Mouse (Mus musculus) splenic B cell, adult 2 months (primary cell): Measurements from ENCODE around the gene Lrp6.

ENCODE experiments used
- DNase-seq: peaks from one replicate; pipeline ENCODE4 v3.0.0-alpha.2; 2011; ENCODE audit warnings: low read depth, low spot score
- H3K27me3 ChIP-seq: 2 replicates; pipeline ENCODE4 v1.6.1; 2012; ENCODE audit warnings: mild to moderate bottlenecking, low read length, moderate library complexity, mixed read lengths; ENCODE audit not compliant: control insufficient read depth, poor library complexity, insufficient read depth, severe bottlenecking
- H3K36me3 ChIP-seq: 2 replicates; pipeline ENCODE4 v1.6.1; 2012; ENCODE audit warnings: mild to moderate bottlenecking, low read length, moderate library complexity, mixed read lengths; ENCODE audit not compliant: control insufficient read depth, poor library complexity, insufficient read depth, severe bottlenecking

Lrp6 gene

DNA sequence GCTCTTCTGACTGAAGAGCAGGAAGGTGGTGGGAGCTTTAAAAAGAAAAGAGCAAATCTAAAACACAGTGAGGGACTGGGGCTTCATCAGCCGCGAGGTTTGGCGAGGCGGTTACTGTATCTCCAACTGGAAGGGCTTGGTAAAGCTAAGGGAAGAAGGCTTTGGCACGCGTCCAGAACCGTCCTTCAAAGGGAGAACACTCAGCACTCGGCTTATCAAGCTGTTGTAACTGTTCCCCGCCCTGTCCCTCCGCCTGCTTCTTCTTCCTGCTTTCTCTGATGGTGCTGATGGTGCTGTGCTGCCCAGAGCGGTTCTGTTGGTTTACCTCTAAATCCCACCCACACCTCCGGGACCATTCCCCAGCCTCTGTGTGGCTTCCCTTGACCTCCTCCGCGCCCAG lies 95.9 kb downstream of the Lrp6 start:
- no peak for DNase-seq
- Histone ChIP-seq H3K36me3 (peaks cover 5% of the 10 kb centered on the region), H3K27me3 (no peaks in the 10 kb centered on the region)

DNA sequence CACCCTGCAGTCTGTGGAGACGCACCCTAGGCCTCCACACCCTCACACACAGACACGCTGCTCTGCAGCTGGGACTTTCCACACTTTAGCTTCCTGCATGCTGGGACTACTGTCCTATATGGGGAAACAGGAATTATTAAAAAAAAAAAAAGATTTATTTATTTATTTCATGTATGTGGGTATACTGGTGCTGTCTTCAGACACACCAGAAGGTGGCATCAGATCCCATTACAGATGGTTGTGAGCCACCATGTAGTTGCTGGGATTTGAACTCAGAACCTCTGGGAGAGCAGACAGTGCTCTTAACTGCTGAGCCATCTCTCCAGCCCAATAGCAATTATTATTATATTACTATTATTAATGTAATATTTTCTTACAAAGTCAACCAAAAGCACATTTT lies 97.5 kb downstream of the Lrp6 start:
- Histone ChIP-seq H3K27me3 (no peaks in the 10 kb centered on the region), H3K36me3 (peaks cover 7% of the 10 kb centered on the region)
- no peak for DNase-seq

GRCm38 (mm10) chr6:134466671-134467229 lies 100.0 kb downstream of the Lrp6 start:
- peaks cover 7% of the 10 kb centered on the region for H3K36me3 ChIP-seq
- DNase-seq = no peak
- no peaks in the 10 kb centered on the region for H3K27me3 ChIP-seq

- H3K36me3 ChIP-seq = peaks cover 9% of the 10 kb centered on the region
- H3K27me3 ChIP-seq = no peaks in the 10 kb centered on the region
- no peak for DNase-seq
These were observed 105.6 kb downstream of the Lrp6 start for GRCm38 (mm10) chr6:134461175-134461574.

- DNase-seq = no peak
- H3K36me3 ChIP-seq = peaks cover 8% of the 10 kb centered on the region
- H3K27me3 ChIP-seq = no peaks in the 10 kb centered on the region
These were observed 108.4 kb downstream of the Lrp6 start for GRCm38 (mm10) chr6:134458376-134458775.

DNA sequence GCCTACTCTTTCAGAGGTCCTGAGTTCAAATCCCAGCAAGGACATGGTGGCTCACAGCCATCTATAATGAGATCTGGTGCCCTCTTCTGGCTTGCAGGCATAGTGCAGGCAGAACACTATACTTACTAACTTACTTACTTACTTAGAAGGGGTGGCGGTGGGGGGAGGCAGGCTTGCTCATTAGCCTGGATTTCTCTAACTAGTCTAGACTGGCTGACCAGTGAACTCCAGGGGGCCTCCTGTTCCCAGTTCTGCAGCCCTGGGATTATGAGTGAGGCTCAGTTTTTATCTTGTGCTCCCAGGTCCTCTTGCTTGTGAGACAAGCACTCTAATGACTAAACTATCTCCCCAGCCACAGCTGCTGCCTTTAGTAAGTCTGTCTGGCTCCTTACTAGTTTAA lies 112.7 kb downstream of the Lrp6 start:
- peak; percentile 7 for DNase-seq
- Histone ChIP-seq H3K27me3 (no peaks in the 10 kb centered on the region), H3K36me3 (peaks cover 5% of the 10 kb centered on the region)

DNA sequence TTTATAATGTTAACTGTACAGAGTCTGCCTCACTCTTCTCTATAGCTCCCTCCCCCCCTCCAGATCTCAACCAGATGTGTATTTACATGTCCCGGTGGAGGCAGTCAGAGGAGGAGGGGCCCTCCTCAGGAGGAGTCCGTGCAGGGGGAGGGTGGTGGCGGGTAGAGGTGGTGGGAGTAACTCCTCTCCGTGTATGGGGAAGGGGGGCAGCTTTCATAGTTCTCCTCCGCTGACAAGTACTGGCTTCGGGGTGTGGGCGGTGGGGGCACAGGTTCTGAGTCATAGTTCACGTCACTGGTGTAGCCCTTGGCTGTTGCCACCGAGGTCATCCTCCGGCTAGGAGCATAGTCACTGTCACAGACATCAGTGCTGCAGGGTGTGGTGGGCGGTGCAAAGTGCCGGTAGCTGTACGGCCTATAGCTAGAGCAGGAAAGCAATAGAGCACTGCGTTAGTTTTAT lies 116.1 kb downstream of the Lrp6 start:
- DNase-seq = no peak
- peaks cover 4% of the 10 kb centered on the region; the same call in 1 of the 2 replicates for H3K36me3 ChIP-seq
- H3K27me3 ChIP-seq = no peaks in the 10 kb centered on the region

GRCm38 (mm10) chr6:134449958-134450357 lies 116.8 kb downstream of the Lrp6 start:
- H3K36me3 ChIP-seq = peaks cover 4% of the 10 kb centered on the region; the same call in 1 of the 2 replicates
- H3K27me3 ChIP-seq = no peaks in the 10 kb centered on the region
- no peak for DNase-seq

GRCm38 (mm10) chr6:134448451-134448850 lies 118.3 kb downstream of the Lrp6 start:
- H3K36me3 ChIP-seq = peaks cover 3% of the 10 kb centered on the region; the same call in 1 of the 2 replicates
- no peak for DNase-seq

GRCm38 (mm10) chr6:134443925-134444324 lies 122.8 kb downstream of the Lrp6 start:
- Histone ChIP-seq H3K36me3 (no peaks in the 10 kb centered on the region), H3K27me3 (no peaks in the 10 kb centered on the region)
- DNase-seq = no peak

More at GRCm38 (mm10) chr6:134448451-134448850, 118.3 kb downstream of the Lrp6 start:
- H3K27me3 ChIP-seq = no peaks in the 10 kb centered on the region

DNA sequence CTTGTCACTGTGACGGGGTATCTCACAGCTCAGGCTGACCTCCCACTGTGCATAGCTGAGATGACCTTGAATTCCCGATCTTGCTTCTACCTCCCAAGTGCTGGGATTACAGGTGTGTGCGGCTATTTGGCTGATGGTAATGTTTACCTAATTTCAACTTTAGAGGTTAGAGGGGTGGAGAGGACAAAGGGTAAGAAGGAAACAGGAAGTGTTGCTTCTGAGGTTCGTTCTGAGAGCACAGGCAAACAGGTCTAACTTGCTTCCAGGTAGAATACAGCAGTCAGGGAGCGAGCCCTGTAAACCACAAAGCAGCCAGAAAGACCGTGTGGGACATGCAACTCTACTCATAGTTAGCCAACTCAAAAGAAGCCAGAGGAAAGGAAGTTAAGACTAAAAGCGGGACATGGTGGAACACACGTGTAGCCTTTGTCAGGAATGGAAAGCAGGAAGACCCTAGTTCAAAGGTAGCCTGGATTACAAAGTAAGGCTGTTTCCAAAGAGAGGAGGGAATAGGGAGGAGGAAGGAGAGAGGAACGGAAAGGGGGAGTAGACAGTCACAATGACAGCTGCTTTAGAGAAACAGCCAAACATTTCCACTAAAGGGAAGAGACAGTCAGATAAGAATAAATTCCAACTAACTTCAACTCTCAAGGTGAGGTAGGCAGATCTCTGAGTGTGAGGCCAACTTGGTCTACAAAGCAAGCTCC lies 123.4 kb downstream of the Lrp6 start:
- Histone ChIP-seq H3K27me3 (no peaks in the 10 kb centered on the region), H3K36me3 (no peaks in the 10 kb centered on the region)
- no peak for DNase-seq

- Histone ChIP-seq H3K27me3 (no peaks in the 10 kb centered on the region), H3K36me3 (no peaks in the 10 kb centered on the region)
- no peak for DNase-seq
These were observed 124.5 kb downstream of the Lrp6 start for GRCm38 (mm10) chr6:134442219-134442618.

- Histone ChIP-seq H3K36me3 (no peaks in the 10 kb centered on the region), H3K27me3 (no peaks in the 10 kb centered on the region)
- no peak for DNase-seq
These were observed 125.0 kb downstream of the Lrp6 start for GRCm38 (mm10) chr6:134441716-134442115.

DNA sequence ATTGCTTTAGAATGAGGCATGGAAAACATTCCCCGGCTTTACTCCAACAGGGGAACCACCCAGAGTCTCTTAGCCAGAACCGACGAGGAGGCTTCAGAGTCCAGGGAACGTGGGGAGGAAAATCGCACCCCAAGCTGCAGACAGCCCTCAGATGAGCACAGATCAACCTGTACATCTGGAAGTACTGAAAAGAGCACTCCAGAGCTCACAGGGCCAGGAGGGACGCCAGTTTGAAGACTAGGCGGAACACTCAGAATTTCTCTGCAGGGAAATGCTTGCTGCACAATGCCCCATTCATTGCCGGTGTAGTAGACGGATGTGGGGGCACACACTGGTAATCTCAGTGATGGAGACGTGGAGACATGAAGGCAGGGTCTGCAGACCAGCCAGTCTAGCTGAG lies 126.7 kb downstream of the Lrp6 start:
- no peak for DNase-seq
- no peaks in the 10 kb centered on the region for H3K36me3 ChIP-seq
- no peaks in the 10 kb centered on the region for H3K27me3 ChIP-seq

GRCm38 (mm10) chr6:134439401-134440021 lies 127.3 kb downstream of the Lrp6 start:
- Histone ChIP-seq H3K27me3 (no peaks in the 10 kb centered on the region), H3K36me3 (no peaks in the 10 kb centered on the region)
- no peak for DNase-seq
